Mouse (Mus musculus) erythroblast, embryonic 14.5 days (primary cell): ENCODE data around the gene Tmem88.

Experiments
- GATA1 ChIP-seq: IDR thresholded peaks from 2 replicates; pipeline ENCODE4 v1.6.1; 2012; ENCODE audit warnings: low read length, inconsistent platforms, mixed read lengths
- TAL1 ChIP-seq: IDR thresholded peaks from 3 replicates; pipeline ENCODE4 v1.6.1; 2012; ENCODE audit warnings: low read length, inconsistent platforms, mixed read lengths

- TF ChIP-seq GATA1 (no peak), TAL1 (no peak)
These were observed at the start of gene Tmem88 for GRCm38 (mm10) chr11:69398059-69398458.
